Mouse (Mus musculus) c-Kit-positive CD71-negative TER-119-negative erythroid progenitor cells, embryonic 14.5 days (primary cell): ENCODE results near the gene Heatr5b.
"Not testable (repeated sequence)": the region's sequence is repeated elsewhere in the genome, so short reads cannot be mapped to it uniquely, and the experiment has no call there.

Experiments used
- DNase-seq: peaks from one replicate; pipeline ENCODE4 v3.0.0-alpha.2; 2013; ENCODE audit warnings: low read depth

The Heatr5b gene

GRCm38 (mm10) chr17:78834856-78835835, at the start of gene Heatr5b, which contains the start of gene Gpatch11:
Gene Heatr5b (minus strand): TSS chr17:78835364.
Gene Gpatch11 (plus strand): TSS chr17:78835567.
- DNase-seq: peak; percentile 97

- no peak for DNase-seq
These were observed 48.1 kb upstream of the Heatr5b start for GRCm38 (mm10) chr17:78883291-78883690.

GRCm38 (mm10) chr17:78882401-78883112, 47.4 kb upstream of the Heatr5b start, which contains the start of gene Eif2ak2:
Gene Eif2ak2 (minus strand): TSS chr17:78882573.
- DNase-seq: peak; percentile 60

- DNase-seq: no peak
These were observed 46.7 kb upstream of the Heatr5b start for GRCm38 (mm10) chr17:78881878-78882304.

GRCm38 (mm10) chr17:78873886-78874285, 38.7 kb upstream of the Heatr5b start:
- DNase-seq: no peak

GRCm38 (mm10) chr17:78856243-78856642, 21.1 kb upstream of the Heatr5b start:
- no peak for DNase-seq

- no peak for DNase-seq
These were observed 7.2 kb upstream of the Heatr5b start for GRCm38 (mm10) chr17:78842271-78842928.

GRCm38 (mm10) chr17:78836056-78836455, 892 bp upstream of the Heatr5b start:
- peak; percentile 6 for DNase-seq

GRCm38 (mm10) chr17:78824346-78824745, 10.8 kb downstream of the Heatr5b start:
- no peak for DNase-seq

- no peak for DNase-seq
These were observed 25.6 kb downstream of the Heatr5b start for GRCm38 (mm10) chr17:78809582-78809981.

GRCm38 (mm10) chr17:78809019-78809418, 26.1 kb downstream of the Heatr5b start:
- DNase-seq: peak; percentile 7

- DNase-seq: no peak
These were observed 37.9 kb downstream of the Heatr5b start for GRCm38 (mm10) chr17:78797222-78797621.

- DNase-seq: no peak
These were observed 40.8 kb downstream of the Heatr5b start for GRCm38 (mm10) chr17:78794390-78794789.

- DNase-seq: no peak
These were observed 43.0 kb downstream of the Heatr5b start for GRCm38 (mm10) chr17:78792122-78792521.

GRCm38 (mm10) chr17:78791690-78792070, 43.5 kb downstream of the Heatr5b start:
- DNase-seq: no peak

GRCm38 (mm10) chr17:78791068-78791689, 44.0 kb downstream of the Heatr5b start:
- DNase-seq: no peak

GRCm38 (mm10) chr17:78788273-78788672, 46.9 kb downstream of the Heatr5b start:
- DNase-seq: not testable (repeated sequence)

GRCm38 (mm10) chr17:78778765-78779164, 56.4 kb downstream of the Heatr5b start:
- DNase-seq: no peak

- DNase-seq: no peak
These were observed 62.8 kb downstream of the Heatr5b start for GRCm38 (mm10) chr17:78772317-78772716.

- DNase-seq: no peak
These were observed 64.2 kb downstream of the Heatr5b start for GRCm38 (mm10) chr17:78770932-78771331.

GRCm38 (mm10) chr17:78769341-78769740, 65.8 kb downstream of the Heatr5b start:
- no peak for DNase-seq

- DNase-seq: no peak
These were observed 66.2 kb downstream of the Heatr5b start for GRCm38 (mm10) chr17:78768937-78769336.
